Mouse (Mus musculus) liver, embryonic 15.5 days (tissue): ENCODE data around the gene Csad. TPM values are rescaled to one million over a fixed set of nuclear protein-coding genes. Genes with fewer than 3 reads are reported as not detected.
A peak's percentile ranks its signal among the peaks of the same experiment; 100 is the strongest.

Source experiments
- ATAC-seq: fragments of 200-750 bp; cut with Nextera tagmentation; 2 replicates; pipeline ENCODE4 v1.8.0; 2017; ENCODE audit warnings: moderate number of reproducible peaks, mild to moderate bottlenecking, moderate library complexity; ENCODE audit not compliant: insufficient read depth
- H3K27ac ChIP-seq: fragments of 300-500 bp; sonication (generic); replicated peaks from 2 replicates; pipeline ENCODE4 v1.5.1; 2015; ENCODE audit warnings: mild to moderate bottlenecking, inconsistent platforms
- H3K27me3 ChIP-seq: fragments of 300-500 bp; sonication (generic); 2 replicates; pipeline ENCODE4 v1.6.1; 2015; ENCODE audit warnings: mild to moderate bottlenecking, inconsistent platforms
- H3K36me3 ChIP-seq: fragments of 300-500 bp; sonication (generic); replicated peaks from 2 replicates; pipeline ENCODE4 v1.6.1; 2015; ENCODE audit warnings: moderate library complexity, mild to moderate bottlenecking, inconsistent platforms
- H3K4me1 ChIP-seq: fragments of 300-500 bp; sonication (generic); replicated peaks from 2 replicates; pipeline ENCODE4 v1.6.1; 2015; ENCODE audit warnings: inconsistent platforms
- H3K4me2 ChIP-seq: fragments of 300-500 bp; sonication (generic); 2 replicates; pipeline ENCODE4 v1.6.1; 2015; ENCODE audit warnings: moderate library complexity, mild to moderate bottlenecking, inconsistent platforms
- H3K4me3 ChIP-seq: fragments of 300-500 bp; sonication (generic); replicated peaks from 2 replicates; pipeline ENCODE4 v1.5.1; 2015; ENCODE audit warnings: mild to moderate bottlenecking, inconsistent platforms
- H3K9ac ChIP-seq: fragments of 300-500 bp; sonication (generic); 2 replicates; pipeline ENCODE4 v1.6.1; 2015; ENCODE audit warnings: moderate library complexity, mild to moderate bottlenecking, inconsistent platforms
- H3K9me3 ChIP-seq: fragments of 300-500 bp; sonication (generic); replicated peaks from 2 replicates; pipeline ENCODE4 v1.6.1; 2016; ENCODE audit warnings: inconsistent platforms
- WGBS: fragments of 180-500 bp; shearing (Covaris S2); methylation state at CpG from one replicate; pipeline ENCODE4 v1.1.7; 2015; ENCODE audit warnings: mixed read lengths; ENCODE audit not compliant: insufficient replicate concordance; 5-methylcytosine and 5-hydroxymethylcytosine counted together
- polyA plus RNA-seq: library from polyadenylated mRNA; unstranded; fragments of >200 nt; fragmentation: Nextera tagmentation; extraction: Ambion mirVana; gene quantifications from 2 replicates; pipeline ENCODE4 v1.2.1, GENCODE M21; 2015

Gene Csad
- polyA plus RNA-seq, 1 experiment from 2014 or later: 40.5 TPM

DNA sequence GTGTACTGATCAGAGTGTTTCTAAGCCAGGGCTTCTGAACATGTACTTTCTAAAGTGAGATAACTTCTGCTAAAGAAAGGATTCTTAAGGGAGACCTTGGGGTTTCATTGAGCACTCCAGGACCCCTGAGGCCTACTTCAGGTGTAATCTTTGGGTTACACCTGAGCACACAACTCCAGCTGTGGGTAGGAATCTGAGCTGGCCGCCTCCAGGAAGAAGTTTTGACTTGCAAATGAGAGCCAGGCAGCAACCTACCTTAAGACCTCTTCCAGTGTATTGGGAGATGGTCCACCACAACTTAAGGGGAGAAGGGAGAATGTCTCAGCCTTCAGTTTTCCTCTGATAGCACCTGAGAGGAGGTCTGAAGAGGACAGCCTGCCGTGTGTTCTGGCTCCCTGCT lies 9.6 kb upstream of the Csad start:
- Histone ChIP-seq H3K4me2 (no peak overlapping the region), H3K4me3 (no peak overlapping the region), H3K4me1 (no peaks in the 10 kb centered on the region), H3K9ac (no peak overlapping the region), H3K36me3 (peaks cover 58% of the 10 kb centered on the region), H3K27ac (no peak overlapping the region), H3K27me3 (no peaks in the 10 kb centered on the region), H3K9me3 (no peaks in the 10 kb centered on the region)
- WGBS: 49% methylated on average over 2 of the region's 2 CpGs
- ATAC-seq: no peak

DNA sequence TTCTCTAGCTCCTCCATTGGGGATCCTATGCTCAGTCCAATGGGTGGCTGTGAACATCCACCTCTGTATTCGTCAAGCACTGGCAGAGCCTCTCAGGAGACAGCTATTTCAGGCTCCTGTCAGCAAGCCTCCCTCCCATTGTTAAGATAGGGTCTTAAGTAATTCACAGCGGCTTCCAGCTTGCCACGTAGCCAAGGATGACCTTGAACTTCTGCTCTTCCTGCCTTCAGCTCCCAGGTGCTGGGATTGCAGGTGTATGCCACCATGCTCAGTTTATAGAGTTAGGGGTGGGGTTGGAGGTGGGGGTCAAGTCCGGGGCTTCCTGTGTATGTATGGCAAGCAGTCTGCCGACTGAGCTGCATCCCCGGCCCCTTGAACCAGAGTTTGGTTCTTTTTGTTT lies 7.4 kb upstream of the Csad start:
- H3K4me3 ChIP-seq: no peak overlapping the region
- H3K27ac ChIP-seq: no peak overlapping the region
- no peak overlapping the region for H3K4me2 ChIP-seq
- 78% methylated on average over 6 of the region's 6 CpGs for WGBS
- ATAC-seq: no peak
- H3K36me3 ChIP-seq: peaks cover 81% of the 10 kb centered on the region
- H3K27me3 ChIP-seq: no peaks in the 10 kb centered on the region
- no peak overlapping the region for H3K9ac ChIP-seq
- peaks cover 6% of the 10 kb centered on the region; the same call in 1 of the 2 replicates for H3K4me1 ChIP-seq
- H3K9me3 ChIP-seq: no peaks in the 10 kb centered on the region

DNA sequence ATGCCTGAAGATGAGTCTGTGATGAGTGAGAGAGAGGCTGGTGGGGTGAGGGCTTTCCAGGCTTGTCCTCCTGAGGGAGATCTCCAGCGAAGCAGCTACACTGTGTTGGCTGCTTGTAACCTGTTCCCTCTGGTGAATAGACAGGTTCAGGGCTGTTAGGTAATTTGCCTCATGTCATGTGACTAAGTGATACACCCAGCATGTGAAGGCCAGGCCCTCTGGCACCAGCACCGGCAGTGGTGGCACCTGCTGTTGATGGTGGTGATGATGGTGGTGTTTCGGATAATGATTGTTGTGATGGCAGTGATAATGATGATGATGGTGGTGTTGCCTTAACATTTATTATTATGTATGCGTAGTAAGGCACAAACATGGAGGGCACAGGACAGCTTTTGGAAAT lies 6.3 kb upstream of the Csad start:
- H3K36me3 ChIP-seq: peaks cover 88% of the 10 kb centered on the region
- H3K9ac ChIP-seq: no peak overlapping the region
- peaks cover 9% of the 10 kb centered on the region for H3K4me1 ChIP-seq
- H3K4me2 ChIP-seq: no peak overlapping the region
- no peak for ATAC-seq
- WGBS: 87% methylated on average over 4 of the region's 4 CpGs
- no peaks in the 10 kb centered on the region for H3K27me3 ChIP-seq
- H3K4me3 ChIP-seq: no peak overlapping the region
- no peak overlapping the region for H3K27ac ChIP-seq
- no peaks in the 10 kb centered on the region for H3K9me3 ChIP-seq

DNA sequence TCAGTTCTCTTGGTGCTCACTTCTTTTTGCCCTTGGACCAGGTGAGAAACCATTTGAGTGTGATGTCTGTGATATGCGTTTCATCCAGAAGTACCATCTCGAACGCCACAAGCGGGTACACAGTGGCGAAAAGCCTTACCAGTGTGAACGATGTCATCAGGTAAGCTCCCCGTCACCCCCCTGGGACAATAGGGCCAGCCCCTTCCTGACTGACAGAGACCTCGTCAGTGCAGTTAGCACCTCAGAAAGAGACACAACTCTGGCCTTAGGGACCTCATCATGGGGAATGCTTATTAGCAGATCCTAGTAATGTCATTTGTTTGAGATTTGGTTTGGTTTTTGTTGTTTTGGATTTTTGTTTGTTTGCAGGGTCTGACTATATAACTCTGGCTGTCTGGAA lies 4.6 kb upstream of the Csad start:
- peaks cover 26% of the 10 kb centered on the region for H3K4me1 ChIP-seq
- H3K36me3 ChIP-seq: peaks cover 92% of the 10 kb centered on the region
- H3K4me3 ChIP-seq: no peak overlapping the region
- no peak overlapping the region for H3K9ac ChIP-seq
- 87% methylated on average over 8 of the region's 8 CpGs for WGBS
- H3K9me3 ChIP-seq: no peaks in the 10 kb centered on the region
- no peak for ATAC-seq
- no peak overlapping the region for H3K4me2 ChIP-seq
- H3K27me3 ChIP-seq: no peaks in the 10 kb centered on the region
- no peak overlapping the region for H3K27ac ChIP-seq

DNA sequence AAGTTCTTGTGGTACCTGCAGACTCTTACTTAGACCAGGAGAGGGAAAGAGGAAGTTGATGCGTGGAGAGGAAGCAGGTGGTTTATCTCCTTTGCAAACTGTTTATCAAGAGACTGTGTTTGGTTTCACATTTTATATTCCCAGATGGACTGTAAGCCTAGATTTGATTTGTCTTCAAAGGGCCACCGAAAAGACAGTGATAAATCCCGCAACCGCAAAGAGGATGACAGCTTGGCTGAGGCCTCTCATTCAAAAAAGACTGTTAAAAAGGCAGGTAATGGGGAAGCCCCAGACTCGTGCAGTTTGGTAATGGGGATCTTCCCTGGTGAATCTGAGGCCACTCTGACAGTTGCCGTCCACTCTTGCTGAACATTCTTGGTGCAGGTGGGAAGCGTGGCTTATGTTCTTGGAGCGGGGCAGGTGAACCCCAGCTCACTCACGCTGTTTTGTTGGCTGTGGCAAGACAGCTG lies 3.6 kb upstream of the Csad start:
- peaks cover 82% of the 10 kb centered on the region for H3K36me3 ChIP-seq
- no peak overlapping the region for H3K9ac ChIP-seq
- peaks cover 27% of the 10 kb centered on the region for H3K4me1 ChIP-seq
- 48% methylated on average over 9 of the region's 9 CpGs for WGBS
- no peak for ATAC-seq
- no peak overlapping the region for H3K4me2 ChIP-seq
- no peak overlapping the region for H3K4me3 ChIP-seq
- no peaks in the 10 kb centered on the region for H3K27me3 ChIP-seq
- no peak overlapping the region for H3K27ac ChIP-seq
- no peaks in the 10 kb centered on the region for H3K9me3 ChIP-seq

DNA sequence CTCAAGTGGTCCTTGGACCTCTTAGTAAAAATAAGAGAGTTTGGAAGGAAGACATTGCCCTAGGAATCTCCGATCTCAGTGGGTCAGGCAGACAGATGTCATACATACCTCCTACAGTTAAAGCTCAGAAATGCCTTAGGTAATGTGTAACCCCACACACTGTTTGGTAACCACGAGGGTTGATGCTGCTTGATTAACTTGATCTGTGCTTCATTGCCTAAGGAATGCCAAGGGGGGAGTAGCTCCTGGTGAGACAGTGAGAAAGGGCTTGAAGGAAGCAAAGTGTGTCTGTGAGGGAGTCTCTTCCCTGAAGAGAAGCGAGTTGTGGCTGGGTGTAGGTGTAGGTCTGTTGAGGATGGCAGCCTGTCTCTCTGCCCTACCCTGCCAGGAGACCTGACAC lies 2.8 kb upstream of the Csad start:
- Histone ChIP-seq H3K4me2 (no peak overlapping the region), H3K27ac (no peak overlapping the region), H3K9ac (no peak overlapping the region), H3K27me3 (no peaks in the 10 kb centered on the region), H3K36me3 (peaks cover 75% of the 10 kb centered on the region), H3K4me1 (peaks cover 35% of the 10 kb centered on the region), H3K9me3 (no peaks in the 10 kb centered on the region), H3K4me3 (no peak overlapping the region)
- WGBS: 81% methylated on average over 3 of the region's 3 CpGs
- ATAC-seq: no peak

DNA sequence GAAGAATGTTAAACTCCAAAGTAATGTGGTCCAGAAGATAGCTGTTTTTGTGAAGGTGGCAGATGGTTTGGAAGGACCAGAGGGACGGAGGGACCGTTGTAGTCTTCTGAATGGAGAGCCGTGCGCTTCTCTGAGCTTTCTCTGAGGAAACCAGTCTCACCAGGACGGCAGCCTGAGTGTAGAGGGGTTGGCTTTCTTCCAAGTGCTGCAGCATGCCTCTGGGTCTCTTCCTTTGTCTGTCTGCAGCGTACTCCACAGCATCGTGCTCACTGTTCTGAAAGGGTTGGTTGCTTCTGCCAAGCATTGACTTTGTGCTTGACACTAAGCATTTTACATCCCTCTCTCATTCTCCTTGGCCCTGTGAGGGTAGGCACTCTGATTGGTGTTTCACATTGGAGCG lies 1.3 kb upstream of the Csad start:
- 84% methylated on average over 8 of the region's 8 CpGs for WGBS
- Histone ChIP-seq H3K9me3 (no peaks in the 10 kb centered on the region), H3K27ac (no peak overlapping the region), H3K27me3 (no peaks in the 10 kb centered on the region), H3K4me1 (peaks cover 46% of the 10 kb centered on the region), H3K4me3 (peak overlapping the region; percentile 91; the same call in 1 of the 2 replicates), H3K36me3 (peaks cover 59% of the 10 kb centered on the region), H3K4me2 (peak overlapping the region; percentile 96), H3K9ac (no peak overlapping the region)
- ATAC-seq: no peak

DNA sequence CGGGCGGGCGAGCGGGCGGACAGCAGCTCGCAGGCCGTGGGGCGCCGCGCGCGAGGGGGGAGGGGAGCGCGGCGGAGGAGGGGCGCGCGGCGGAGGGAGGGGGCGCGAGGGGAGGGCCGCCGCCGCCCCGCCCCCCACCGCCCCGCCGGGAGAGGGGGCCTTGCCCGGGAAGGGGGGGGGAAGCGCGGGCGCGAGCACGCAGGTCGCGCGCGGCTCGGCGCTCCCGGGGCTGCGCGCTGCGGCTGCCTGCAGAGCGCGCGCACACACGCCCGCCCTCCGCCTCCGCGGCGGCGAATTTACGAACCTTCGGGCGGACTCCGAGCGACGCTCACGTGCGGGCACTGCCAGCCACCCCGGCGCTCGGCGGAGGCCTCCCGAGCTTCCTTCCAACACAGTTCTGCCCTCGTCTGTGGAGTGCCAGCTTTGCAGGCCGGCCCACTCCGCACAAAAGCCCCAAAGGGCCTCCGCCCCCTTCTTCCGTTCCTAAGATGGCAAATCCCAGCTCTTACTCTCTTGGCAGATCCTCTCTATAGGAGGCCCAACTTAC lies 616 bp downstream of the Csad start:
- H3K4me1 ChIP-seq: peaks cover 60% of the 10 kb centered on the region
- H3K9me3 ChIP-seq: no peaks in the 10 kb centered on the region
- peak overlapping the region; percentile 97 for H3K27ac ChIP-seq
- under 1% methylated on average over 54 of the region's 72 CpGs for WGBS
- peak overlapping the region; percentile 91 for H3K4me3 ChIP-seq
- H3K4me2 ChIP-seq: peak overlapping the region; percentile 96
- peak overlapping the region; percentile 89 for H3K9ac ChIP-seq
- H3K36me3 ChIP-seq: peaks cover 40% of the 10 kb centered on the region
- no peaks in the 10 kb centered on the region for H3K27me3 ChIP-seq
- ATAC-seq: peak; percentile 65

DNA sequence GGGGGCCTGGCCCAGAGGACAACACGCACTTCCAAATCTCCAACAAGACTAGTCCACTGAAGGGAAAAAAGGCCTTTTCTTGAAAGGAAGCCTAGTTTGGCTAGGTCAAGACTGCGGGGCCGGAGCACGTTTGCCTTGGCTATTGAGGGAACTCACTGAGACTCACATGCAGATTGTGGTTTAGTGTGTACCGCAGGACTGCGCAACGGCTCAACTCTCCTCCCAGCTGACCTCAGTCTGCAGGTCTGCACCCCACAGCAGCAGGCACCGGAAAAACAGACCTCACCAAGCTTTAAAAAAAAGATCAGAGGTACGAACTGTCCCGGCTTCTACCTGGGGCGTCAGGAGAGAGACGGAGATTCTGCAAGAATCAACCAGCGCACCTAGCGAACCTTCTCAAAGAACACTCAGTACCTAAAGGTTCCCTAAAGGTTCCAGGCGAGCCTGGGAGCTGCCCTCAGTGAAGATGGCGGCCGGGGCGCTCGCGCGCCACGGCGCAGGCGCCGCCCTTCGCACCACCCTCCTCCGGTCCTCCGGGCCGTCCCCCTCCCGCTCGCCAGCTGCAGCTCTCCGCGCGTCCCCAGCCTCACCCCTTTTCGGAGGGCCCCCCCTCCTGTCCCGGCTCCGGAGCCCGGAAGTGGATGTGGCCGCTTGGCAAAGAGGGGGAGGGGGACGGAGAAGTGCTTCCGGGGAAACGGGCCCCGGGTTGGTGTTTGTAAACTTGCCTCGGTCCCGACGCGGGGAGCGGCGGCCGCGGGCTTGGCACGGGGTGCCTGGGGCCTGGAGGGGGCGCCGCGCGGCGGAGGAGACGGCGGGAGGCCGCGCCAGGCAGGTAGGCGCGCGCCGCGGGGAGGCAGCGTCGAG lies 1.3 kb downstream of the Csad start, which contains the start of gene Zfp740:
Zfp740 (plus strand) TSS at position 279 of the 864 bp plus-strand sequence.
- Histone ChIP-seq H3K4me1 (peaks cover 65% of the 10 kb centered on the region), H3K27ac (peak within 1 kb of the TSS; percentile 97), H3K4me2 (peak within 1 kb of the TSS; percentile 96), H3K36me3 (peaks cover 33% of the 10 kb centered on the region), H3K4me3 (peak within 1 kb of the TSS; percentile 91), H3K9me3 (no peaks in the 10 kb centered on the region), H3K9ac (peak within 1 kb of the TSS; percentile 89), H3K27me3 (no peaks in the 10 kb centered on the region)
- under 1% methylated on average over 66 of the region's 68 CpGs for WGBS
- ATAC-seq: peak; percentile 94

DNA sequence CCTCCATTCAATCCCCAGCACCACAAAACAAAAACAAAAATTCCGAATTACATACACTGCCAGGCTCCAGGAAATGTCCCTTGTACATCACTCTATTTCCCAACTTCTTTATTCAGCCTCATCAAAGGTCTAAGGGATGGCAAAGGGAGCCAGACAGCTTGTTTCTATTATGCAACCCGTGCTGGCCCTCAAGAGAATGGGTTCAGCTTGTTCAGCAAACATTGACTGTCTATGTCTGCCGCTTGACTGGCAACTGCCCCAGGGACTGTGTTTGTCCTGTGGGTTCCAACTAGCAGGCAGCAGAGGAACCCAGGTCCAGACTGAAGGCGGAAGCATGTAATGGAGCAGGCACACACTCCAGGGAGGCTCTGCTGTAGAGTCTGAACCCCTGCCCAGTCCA lies 5.7 kb downstream of the Csad start:
- Histone ChIP-seq H3K4me2 (no peak overlapping the region), H3K9me3 (no peaks in the 10 kb centered on the region), H3K27me3 (no peaks in the 10 kb centered on the region), H3K27ac (peak overlapping the region; percentile 31), H3K4me1 (peaks cover 48% of the 10 kb centered on the region), H3K36me3 (no peaks in the 10 kb centered on the region), H3K9ac (no peak overlapping the region), H3K4me3 (no peak overlapping the region)
- no peak for ATAC-seq
- 63% methylated on average over 4 of the region's 4 CpGs for WGBS

DNA sequence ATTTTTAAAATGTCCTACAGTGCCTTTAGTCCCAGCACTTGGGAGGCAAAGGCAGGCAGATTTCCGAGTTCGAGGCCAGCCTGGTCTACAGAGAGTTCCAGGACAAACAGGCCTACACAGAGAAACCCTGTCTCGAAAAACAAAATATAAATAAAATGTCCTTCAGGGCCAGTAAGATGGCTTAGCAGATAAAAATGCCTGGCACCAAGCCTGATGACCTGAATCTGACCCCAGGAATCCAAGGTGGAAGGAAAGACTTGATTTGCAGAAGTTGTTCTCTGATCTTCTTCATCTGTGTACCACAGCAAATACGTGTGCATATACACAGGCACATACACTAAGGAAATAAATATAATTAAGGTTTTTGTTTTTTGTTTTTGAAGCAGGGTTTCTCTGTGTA lies 9.2 kb downstream of the Csad start:
- no peak overlapping the region for H3K4me3 ChIP-seq
- no peak for ATAC-seq
- no peak overlapping the region for H3K27ac ChIP-seq
- peaks cover 49% of the 10 kb centered on the region for H3K4me1 ChIP-seq
- no peaks in the 10 kb centered on the region for H3K27me3 ChIP-seq
- no peak overlapping the region for H3K9ac ChIP-seq
- H3K9me3 ChIP-seq: no peaks in the 10 kb centered on the region
- H3K4me2 ChIP-seq: no peak overlapping the region
- H3K36me3 ChIP-seq: no peaks in the 10 kb centered on the region
- WGBS: 62% methylated on average over 4 of the region's 4 CpGs
